Mouse (Mus musculus) retina, postnatal 1 day (tissue): ENCODE measurements around the gene Tmprss3.
A peak's percentile ranks its signal among the peaks of the same experiment; 100 is the strongest.

Experiments
- DNase-seq: peaks from one replicate; pipeline ENCODE4 v3.0.0-alpha.2; 2012

Tmprss3 gene

GRCm38 (mm10) chr17:31192663-31193062 lies 6.1 kb downstream of the Tmprss3 start:
- DNase-seq: no peak

GRCm38 (mm10) chr17:31191825-31192224 lies 7.0 kb downstream of the Tmprss3 start:
- DNase-seq: no peak

GRCm38 (mm10) chr17:31187370-31187769 lies 11.4 kb downstream of the Tmprss3 start:
- DNase-seq: peak; percentile 81

- no peak for DNase-seq
Measured at GRCm38 (mm10) chr17:31184269-31184990, 14.3 kb downstream of the Tmprss3 start.

- DNase-seq: peak; percentile 27
Measured at GRCm38 (mm10) chr17:31183180-31183974, 15.4 kb downstream of the Tmprss3 start.

GRCm38 (mm10) chr17:31181490-31181889 lies 17.3 kb downstream of the Tmprss3 start:
- no peak for DNase-seq

GRCm38 (mm10) chr17:31176321-31176720 lies 22.5 kb downstream of the Tmprss3 start:
- no peak for DNase-seq

- DNase-seq: no peak
Measured at GRCm38 (mm10) chr17:31169796-31170195, 29.0 kb downstream of the Tmprss3 start.

GRCm38 (mm10) chr17:31165127-31165526 lies 33.6 kb downstream of the Tmprss3 start, which contains the start of gene Tff1:
Tff1 (minus strand) TSS chr17:31165277.
- DNase-seq: no peak

GRCm38 (mm10) chr17:31163821-31164220 lies 35.0 kb downstream of the Tmprss3 start:
- no peak for DNase-seq

- DNase-seq: no peak
Measured at GRCm38 (mm10) chr17:31162607-31163006, 36.2 kb downstream of the Tmprss3 start.

- DNase-seq: no peak
Measured at GRCm38 (mm10) chr17:31160291-31160690, 38.5 kb downstream of the Tmprss3 start.

- no peak for DNase-seq
Measured at GRCm38 (mm10) chr17:31157921-31158320, 40.9 kb downstream of the Tmprss3 start.

- no peak for DNase-seq
Measured at GRCm38 (mm10) chr17:31153785-31154184, 45.0 kb downstream of the Tmprss3 start.

GRCm38 (mm10) chr17:31152966-31153499 lies 45.7 kb downstream of the Tmprss3 start:
- no peak for DNase-seq

GRCm38 (mm10) chr17:31152512-31152911 lies 46.3 kb downstream of the Tmprss3 start:
- no peak for DNase-seq

GRCm38 (mm10) chr17:31145998-31146397 lies 52.8 kb downstream of the Tmprss3 start:
- no peak for DNase-seq

- peak; percentile 22 for DNase-seq
Measured at GRCm38 (mm10) chr17:31144040-31145037, 54.4 kb downstream of the Tmprss3 start, which contains the start of gene Tff2. Tff2 (minus strand) TSS chr17:31144282.

GRCm38 (mm10) chr17:31142116-31142515 lies 56.7 kb downstream of the Tmprss3 start:
- DNase-seq: no peak

- peak; percentile 81 for DNase-seq
Measured at GRCm38 (mm10) chr17:31138398-31138797, 60.4 kb downstream of the Tmprss3 start.

- no peak for DNase-seq
Measured at GRCm38 (mm10) chr17:31136821-31137220, 62.0 kb downstream of the Tmprss3 start.

GRCm38 (mm10) chr17:31136291-31136690 lies 62.5 kb downstream of the Tmprss3 start:
- no peak for DNase-seq
